Mouse (Mus musculus) neural tube, embryonic 12.5 days (tissue): ENCODE data around the gene Ldha. TPM values are rescaled to one million over a fixed set of nuclear protein-coding genes. Genes with fewer than 3 reads are reported as not detected.
A peak's percentile ranks its signal among the peaks of the same experiment; 100 is the strongest.
"Not testable (repeated sequence)": the region's sequence is repeated elsewhere in the genome, so short reads cannot be mapped to it uniquely, and the experiment has no call there.

Experiments used
- ATAC-seq: fragments of 200-750 bp; cut with Nextera tagmentation; 2 replicates; pipeline ENCODE4 v1.8.0; 2017; ENCODE audit warnings: low read depth, mild to moderate bottlenecking, moderate TSS enrichment, moderate library complexity; ENCODE audit not compliant: low FRiP score
- H3K27ac ChIP-seq: fragments of 300-500 bp; sonication (generic); 2 replicates; pipeline ENCODE4 v1.5.1; 2016
- H3K27me3 ChIP-seq: fragments of 300-500 bp; sonication (generic); replicated peaks from 2 replicates; pipeline ENCODE4 v1.6.1; 2016; ENCODE audit warnings: mild to moderate bottlenecking
- H3K36me3 ChIP-seq: fragments of 300-500 bp; sonication (generic); 2 replicates; pipeline ENCODE4 v1.6.1; 2016; ENCODE audit warnings: mild to moderate bottlenecking
- H3K4me1 ChIP-seq: fragments of 300-500 bp; sonication (generic); 2 replicates; pipeline ENCODE4 v1.6.1; 2016
- H3K4me2 ChIP-seq: fragments of 300-500 bp; sonication (generic); replicated peaks from 2 replicates; pipeline ENCODE4 v1.6.1; 2016; ENCODE audit warnings: mild to moderate bottlenecking
- H3K4me3 ChIP-seq: fragments of 300-500 bp; sonication (generic); 2 replicates; pipeline ENCODE4 v1.5.1; 2016
- H3K9ac ChIP-seq: fragments of 300-500 bp; sonication (generic); 2 replicates; pipeline ENCODE4 v1.6.1; 2016; ENCODE audit warnings: mild to moderate bottlenecking
- H3K9me3 ChIP-seq: fragments of 300-500 bp; sonication (generic); 2 replicates; pipeline ENCODE4 v1.6.1; 2016; ENCODE audit warnings: mild to moderate bottlenecking
- WGBS: fragments of 180-500 bp; shearing (Covaris S2); methylation state at CpG from one replicate; pipeline ENCODE4 v1.1.7; 2016; 5-methylcytosine and 5-hydroxymethylcytosine counted together
- polyA plus RNA-seq: library from polyadenylated mRNA; unstranded; fragments of >200 nt; fragmentation: Nextera tagmentation; extraction: Ambion mirVana; gene quantifications from 2 replicates; pipeline ENCODE4 v1.2.1, GENCODE M21; 2016

Gene Ldha
- polyA plus RNA-seq, 1 experiment from 2014 or later, result 847 TPM

- no peaks in the 10 kb centered on the region for H3K27me3 ChIP-seq
- H3K27ac ChIP-seq, result no peak overlapping the region
- H3K9ac ChIP-seq, result no peak overlapping the region
- no peak for ATAC-seq
- no peaks in the 10 kb centered on the region for H3K36me3 ChIP-seq
- H3K4me1 ChIP-seq, result peaks cover 4% of the 10 kb centered on the region; the same call in 1 of the 2 replicates
- no peak overlapping the region for H3K4me2 ChIP-seq
- 68% methylated on average over 13 of the region's 13 CpGs for WGBS
- no peaks in the 10 kb centered on the region for H3K9me3 ChIP-seq
- H3K4me3 ChIP-seq, result no peak overlapping the region
These were observed 10.3 kb upstream of the Ldha start for GRCm38 (mm10) chr7:46830799-46831590.

- H3K4me2 ChIP-seq, result no peak overlapping the region
- H3K4me3 ChIP-seq, result no peak overlapping the region
- WGBS, result 81% methylated on average over 8 of the region's 8 CpGs
- no peak overlapping the region for H3K9ac ChIP-seq
- H3K36me3 ChIP-seq, result no peaks in the 10 kb centered on the region
- H3K27me3 ChIP-seq, result no peaks in the 10 kb centered on the region
- no peaks in the 10 kb centered on the region for H3K9me3 ChIP-seq
- no peak for ATAC-seq
- H3K27ac ChIP-seq, result no peak overlapping the region
- H3K4me1 ChIP-seq, result peaks cover 4% of the 10 kb centered on the region; the same call in 1 of the 2 replicates
These were observed 9.6 kb upstream of the Ldha start for GRCm38 (mm10) chr7:46831693-46832092.

- H3K36me3 ChIP-seq, H3K9ac ChIP-seq, H3K27me3 ChIP-seq, H3K9me3 ChIP-seq, H3K4me1 ChIP-seq, H3K4me3 ChIP-seq, ATAC-seq, H3K27ac ChIP-seq, H3K4me2 ChIP-seq: not testable (repeated sequence)
- WGBS, result 94% methylated on average over 11 of the region's 11 CpGs
These were observed 9.0 kb upstream of the Ldha start for GRCm38 (mm10) chr7:46832112-46832810.

GRCm38 (mm10) chr7:46833266-46833665, 8.0 kb upstream of the Ldha start:
- no peaks in the 10 kb centered on the region for H3K9me3 ChIP-seq
- H3K4me2 ChIP-seq, result no peak overlapping the region
- H3K36me3 ChIP-seq, result no peaks in the 10 kb centered on the region
- H3K27me3 ChIP-seq, result no peaks in the 10 kb centered on the region
- H3K9ac ChIP-seq, result no peak overlapping the region
- H3K27ac ChIP-seq, result no peak overlapping the region
- no peak overlapping the region for H3K4me3 ChIP-seq
- ATAC-seq, result no peak
- H3K4me1 ChIP-seq, result peaks cover 12% of the 10 kb centered on the region
- WGBS, result 88% methylated on average over 6 of the region's 6 CpGs

GRCm38 (mm10) chr7:46833670-46834255, 7.5 kb upstream of the Ldha start:
- Histone ChIP-seq H3K27me3 (no peaks in the 10 kb centered on the region), H3K4me2 (no peak overlapping the region), H3K36me3 (no peaks in the 10 kb centered on the region), H3K4me1 (peaks cover 17% of the 10 kb centered on the region), H3K4me3 (no peak overlapping the region), H3K27ac (no peak overlapping the region), H3K9ac (no peak overlapping the region), H3K9me3 (no peaks in the 10 kb centered on the region)
- WGBS, result 87% methylated on average over 7 of the region's 7 CpGs
- no peak for ATAC-seq

GRCm38 (mm10) chr7:46834994-46835610, 6.2 kb upstream of the Ldha start:
- no peak for ATAC-seq
- Histone ChIP-seq H3K27ac (no peak overlapping the region), H3K27me3 (no peaks in the 10 kb centered on the region; the same call in 1 of the 2 replicates), H3K9ac (no peak overlapping the region), H3K4me2 (no peak overlapping the region), H3K4me1 (peaks cover 23% of the 10 kb centered on the region), H3K4me3 (no peak overlapping the region), H3K36me3 (no peaks in the 10 kb centered on the region), H3K9me3 (no peaks in the 10 kb centered on the region)
- WGBS, result 30% methylated on average over 13 of the region's 14 CpGs

GRCm38 (mm10) chr7:46836357-46836756, 4.9 kb upstream of the Ldha start:
- Histone ChIP-seq H3K9ac (no peak overlapping the region), H3K9me3 (no peaks in the 10 kb centered on the region), H3K36me3 (no peaks in the 10 kb centered on the region), H3K4me2 (no peak overlapping the region), H3K4me1 (peaks cover 23% of the 10 kb centered on the region), H3K27me3 (peaks cover 2% of the 10 kb centered on the region; the same call in 1 of the 2 replicates), H3K27ac (no peak overlapping the region), H3K4me3 (no peak overlapping the region)
- 81% methylated on average over 5 of the region's 5 CpGs for WGBS
- no peak for ATAC-seq

GRCm38 (mm10) chr7:46837073-46837472, 4.2 kb upstream of the Ldha start:
- Histone ChIP-seq H3K9me3 (no peaks in the 10 kb centered on the region), H3K36me3 (no peaks in the 10 kb centered on the region), H3K4me1 (peaks cover 23% of the 10 kb centered on the region), H3K9ac (no peak overlapping the region), H3K27ac (no peak overlapping the region), H3K27me3 (peaks cover 3% of the 10 kb centered on the region; the same call in 1 of the 2 replicates), H3K4me2 (no peak overlapping the region), H3K4me3 (no peak overlapping the region)
- WGBS, result 38% methylated on average over 5 of the region's 5 CpGs
- no peak for ATAC-seq

GRCm38 (mm10) chr7:46838104-46838671, 3.1 kb upstream of the Ldha start:
- Histone ChIP-seq H3K27ac (no peak overlapping the region), H3K27me3 (peaks cover 3% of the 10 kb centered on the region; the same call in 1 of the 2 replicates), H3K4me3 (no peak overlapping the region), H3K9ac (no peak overlapping the region), H3K9me3 (no peaks in the 10 kb centered on the region), H3K4me2 (no peak overlapping the region; the same call in 1 of the 2 replicates), H3K4me1 (peaks cover 23% of the 10 kb centered on the region), H3K36me3 (no peaks in the 10 kb centered on the region)
- ATAC-seq, result no peak
- WGBS, result 3% methylated on average over 9 of the region's 9 CpGs

- H3K9me3 ChIP-seq, result no peaks in the 10 kb centered on the region
- H3K4me3 ChIP-seq, result no peak overlapping the region
- H3K27me3 ChIP-seq, result peaks cover 3% of the 10 kb centered on the region; the same call in 1 of the 2 replicates
- no peaks in the 10 kb centered on the region for H3K36me3 ChIP-seq
- H3K4me1 ChIP-seq, result peaks cover 23% of the 10 kb centered on the region
- no peak overlapping the region for H3K9ac ChIP-seq
- 7% methylated on average over 8 of the region's 8 CpGs for WGBS
- ATAC-seq, result no peak
- peak overlapping the region; percentile 16; the same call in 1 of the 2 replicates for H3K4me2 ChIP-seq
- H3K27ac ChIP-seq, result no peak overlapping the region
These were observed 2.4 kb upstream of the Ldha start for GRCm38 (mm10) chr7:46838891-46839302.

GRCm38 (mm10) chr7:46839446-46839845, 1.8 kb upstream of the Ldha start:
- WGBS, result 35% methylated on average over 7 of the region's 7 CpGs
- H3K27me3 ChIP-seq, result peaks cover 3% of the 10 kb centered on the region; the same call in 1 of the 2 replicates
- no peak overlapping the region for H3K9ac ChIP-seq
- no peaks in the 10 kb centered on the region for H3K9me3 ChIP-seq
- H3K36me3 ChIP-seq, result no peaks in the 10 kb centered on the region
- H3K4me2 ChIP-seq, result no peak overlapping the region
- peaks cover 23% of the 10 kb centered on the region for H3K4me1 ChIP-seq
- no peak overlapping the region for H3K4me3 ChIP-seq
- H3K27ac ChIP-seq, result no peak overlapping the region
- no peak for ATAC-seq
